9 mouse cellular contexts compared by ENCODE assay signal in genomic region chr6:99203231-99203630, GRCm38 (mm10).
DNase-seq lines count a peak whose midpoint lies in the region; ATAC-seq and TF ChIP-seq lines count a peak whose summit lies in the region.
"Had no signal": no experiment of that assay in that cellular context is flagged by ENCODE, and none has a peak within 500 bp of the region (broad histone marks: within the 10 kb centered on the region; RNA-seq: fewer than 3 reads in every experiment).

No protein-coding gene starts in this region.

- no peak for ATAC-seq in lung, embryonic 16.5 days (ENCODE audit: low read depth)
- ATAC-seq in embryonic facial prominence, embryonic 14.5 days (ENCODE audit: low read depth): no peak
- ATAC-seq in stomach, embryonic 15.5 days (ENCODE audit: insufficient read depth, low FRiP score, low read depth): no peak

- no peak for DNase-seq in lung, adult 2 months
- peak; percentile 41 for DNase-seq in embryonic facial prominence, embryonic 14.5 days (ENCODE audit: low spot score)
- no peak for DNase-seq in limb, embryonic 10.5 days (ENCODE audit: low spot score)
- no peak for DNase-seq in gastrocnemius, postnatal 36 days
- DNase-seq in left cerebral cortex, adult 8-10 months (ENCODE audit: low spot score in 2 of 2): no peak
- DNase-seq in kidney, adult 11 months: no peak
- DNase-seq: cerebellum, adult 11-12 months had no signal

- peak overlapping the region; percentile 41 for H3K4me2 ChIP-seq in lung, embryonic 16.5 days (ENCODE audit: low read depth, low read length)
- H3K4me2 ChIP-seq in embryonic facial prominence, embryonic 14.5 days (ENCODE audit: low read depth, low read length): peak overlapping the region; percentile 55
- peak overlapping the region; percentile 51 for H3K4me2 ChIP-seq in stomach, embryonic 15.5 days

- H3K4me3 ChIP-seq in lung, embryonic 16.5 days (ENCODE audit: low read length): peak overlapping the region; percentile 14; the same call in 1 of the 2 replicates
- H3K4me3 ChIP-seq in lung, adult 2 months (replicated peaks; ENCODE audit: extremely low read depth, low read depth, low read length): no peak overlapping the region
- H3K4me3 ChIP-seq in embryonic facial prominence, embryonic 14.5 days (ENCODE audit: low read depth, low read length): 0 out of 2 replicates have a peak overlapping the region, but pooled peaks have one; percentile 1
- peak overlapping the region; percentile 25; the same call in 1 of the 2 replicates for H3K4me3 ChIP-seq in limb, embryonic 10.5 days
- H3K4me3 ChIP-seq in stomach, embryonic 15.5 days (replicated peaks): no peak overlapping the region

- intact Hi-C loops in gastrocnemius, postnatal 36 days (cut with DNase I): no loop called here

- no peak for TF ChIP-seq CTCF in lung, adult 2 months (IDR thresholded peaks at IDR 0.05; ENCODE audit: insufficient read depth, low read length)

- H3K9me3 ChIP-seq in lung, embryonic 16.5 days (ENCODE audit: control insufficient read depth, low read length): no peaks in the 10 kb centered on the region
- H3K9me3 ChIP-seq in embryonic facial prominence, embryonic 14.5 days (ENCODE audit: control insufficient read depth, low read length): no peaks in the 10 kb centered on the region
- no peaks in the 10 kb centered on the region for H3K9me3 ChIP-seq in limb, embryonic 10.5 days (replicated peaks)
- no peaks in the 10 kb centered on the region for H3K9me3 ChIP-seq in stomach, embryonic 15.5 days

- peaks cover 47% of the 10 kb centered on the region for H3K4me1 ChIP-seq in lung, embryonic 16.5 days (replicated peaks; ENCODE audit: control insufficient read depth, insufficient read depth, low read length)
- H3K4me1 ChIP-seq in lung, adult 2 months (ENCODE audit: control insufficient read depth, insufficient read depth, low read length): peaks cover 6% of the 10 kb centered on the region
- H3K4me1 ChIP-seq in embryonic facial prominence, embryonic 14.5 days (ENCODE audit: control insufficient read depth, insufficient read depth, low read length): peaks cover 34% of the 10 kb centered on the region
- peaks cover 74% of the 10 kb centered on the region for H3K4me1 ChIP-seq in limb, embryonic 10.5 days
- H3K4me1 ChIP-seq in stomach, embryonic 15.5 days: peaks cover 45% of the 10 kb centered on the region

- H3K36me3 ChIP-seq in lung, embryonic 16.5 days (ENCODE audit: control insufficient read depth, insufficient read depth, low read length): no peaks in the 10 kb centered on the region
- no peaks in the 10 kb centered on the region for H3K36me3 ChIP-seq in embryonic facial prominence, embryonic 14.5 days (ENCODE audit: control insufficient read depth, insufficient read depth, low read length)
- H3K36me3 ChIP-seq in limb, embryonic 10.5 days: no peaks in the 10 kb centered on the region
- H3K36me3 ChIP-seq in stomach, embryonic 15.5 days: no peaks in the 10 kb centered on the region

- H3K9ac ChIP-seq in lung, embryonic 16.5 days (ENCODE audit: low read length): no peak overlapping the region
- no peak overlapping the region for H3K9ac ChIP-seq in embryonic facial prominence, embryonic 14.5 days (ENCODE audit: low read depth, low read length)
- H3K9ac ChIP-seq in stomach, embryonic 15.5 days: no peak overlapping the region

- H3K27me3 ChIP-seq in lung, embryonic 16.5 days (ENCODE audit: control insufficient read depth, insufficient read depth, low read depth, low read length): no peaks in the 10 kb centered on the region
- no peaks in the 10 kb centered on the region for H3K27me3 ChIP-seq in embryonic facial prominence, embryonic 14.5 days (replicated peaks; ENCODE audit: control insufficient read depth, insufficient read depth, low read length)
- H3K27me3 ChIP-seq in limb, embryonic 10.5 days (ENCODE audit: low read depth, poor library complexity, severe bottlenecking): no peaks in the 10 kb centered on the region
- no peaks in the 10 kb centered on the region for H3K27me3 ChIP-seq in stomach, embryonic 15.5 days (replicated peaks)

- 29% methylated on average over 11 of the region's 11 CpGs for WGBS in lung, embryonic 16.5 days
- WGBS in lung, adult 2 months: 62% methylated on average over 11 of the region's 11 CpGs
- WGBS in embryonic facial prominence, embryonic 14.5 days: 19% methylated on average over 11 of the region's 11 CpGs
- 35% methylated on average over 11 of the region's 11 CpGs for WGBS in limb, embryonic 10.5 days
- WGBS in stomach, embryonic 15.5 days: 26% methylated on average over 11 of the region's 11 CpGs

- TF ChIP-seq POLR2A in lung, adult 2 months (IDR thresholded peaks at IDR 0.05; ENCODE audit: borderline replicate concordance, extremely low read depth, low read depth, low read length): no peak

- no peak overlapping the region for H3K27ac ChIP-seq in lung, embryonic 16.5 days (ENCODE audit: low read length)
- H3K27ac ChIP-seq in embryonic facial prominence, embryonic 14.5 days (replicated peaks; ENCODE audit: low read depth, low read length): no peak overlapping the region
- 0 out of 2 replicates have a peak overlapping the region, but pooled peaks have one; percentile 31 for H3K27ac ChIP-seq in limb, embryonic 10.5 days
- H3K27ac ChIP-seq in stomach, embryonic 15.5 days: no peak overlapping the region; the same call in 1 of the 2 replicates

Comparison
In these comparisons a context has a peak if more than half of its experiments do, and no peak if none do; other contexts are left out.
1. H3K4me3 ChIP-seq: peak in lung, embryonic 16.5 days (single experiment), embryonic facial prominence, embryonic 14.5 days (single experiment) and limb, embryonic 10.5 days (single experiment); none in lung, adult 2 months (single experiment) and stomach, embryonic 15.5 days (single experiment).
2. Peak in every context shown above with its lines, with median percentiles within 50 percentile points of each other: H3K4me2 ChIP-seq.